Mouse (Mus musculus) liver, embryonic 14 days (tissue): Measurements from ENCODE around the gene Zfp808. TPM values are rescaled to one million over a fixed set of nuclear protein-coding genes. Genes with fewer than 3 reads are reported as not detected.

Source experiments
- polyA plus RNA-seq: library from polyadenylated mRNA; depleted of rRNA; stranded (reverse); fragments of >200 nt; gene quantifications from 2 replicates; pipeline ENCODE4 v1.2.3, GENCODE M21; 2012; rRNA removed

Zfp808 gene
- 4.4 and 5.3 TPM in 2 replicates for polyA plus RNA-seq

GRCm38 (mm10) chr13:62129432-62130171 is at the start of gene Zfp808:
Gene Zfp808 (plus strand): TSS chr13:62129886.

